Mouse (Mus musculus) limb, embryonic 12.5 days (tissue): ENCODE results near the gene Ncam1. TPM values are rescaled to one million over a fixed set of nuclear protein-coding genes. Genes with fewer than 3 reads are reported as not detected.
A peak's percentile ranks its signal among the peaks of the same experiment; 100 is the strongest.

Experiments
- ATAC-seq: fragments of 200-750 bp; cut with Nextera tagmentation; 2 replicates; pipeline ENCODE4 v1.8.0; 2017; ENCODE audit warnings: low read depth, moderate TSS enrichment; ENCODE audit not compliant: insufficient number of reproducible peaks, insufficient read depth, low FRiP score, low TSS enrichment
- H3K27ac ChIP-seq: fragments of 300-500 bp; sonication (generic); 2 replicates; pipeline ENCODE4 v1.5.1; 2016; ENCODE audit warnings: mild to moderate bottlenecking, moderate library complexity
- H3K27me3 ChIP-seq: fragments of 300-500 bp; sonication (generic); 2 replicates; pipeline ENCODE4 v1.6.1; 2016; ENCODE audit warnings: mild to moderate bottlenecking, moderate library complexity
- H3K36me3 ChIP-seq: fragments of 300-500 bp; sonication (generic); 2 replicates; pipeline ENCODE4 v1.6.1; 2016; ENCODE audit warnings: mild to moderate bottlenecking, moderate library complexity
- H3K4me1 ChIP-seq: fragments of 300-500 bp; sonication (generic); replicated peaks from 2 replicates; pipeline ENCODE4 v1.6.1; 2016
- H3K4me2 ChIP-seq: fragments of 300-500 bp; sonication (generic); 2 replicates; pipeline ENCODE4 v1.6.1; 2016; ENCODE audit warnings: mild to moderate bottlenecking, moderate library complexity
- H3K4me3 ChIP-seq: fragments of 300-500 bp; sonication (generic); replicated peaks from 2 replicates; pipeline ENCODE4 v1.5.1; 2016; ENCODE audit warnings: mild to moderate bottlenecking
- H3K9ac ChIP-seq: fragments of 300-500 bp; sonication (generic); replicated peaks from 2 replicates; pipeline ENCODE4 v1.6.1; 2016; ENCODE audit warnings: mild to moderate bottlenecking, moderate library complexity
- H3K9me3 ChIP-seq: fragments of 300-500 bp; sonication (generic); 2 replicates; pipeline ENCODE4 v1.6.1; 2016; ENCODE audit warnings: mild to moderate bottlenecking, moderate library complexity
- WGBS: fragments of 180-500 bp; shearing (Covaris S2); methylation state at CpG from one replicate; pipeline ENCODE4 v1.1.7; 2016; 5-methylcytosine and 5-hydroxymethylcytosine counted together
- polyA plus RNA-seq: library from polyadenylated mRNA; unstranded; fragments of >200 nt; fragmentation: Nextera tagmentation; extraction: Ambion mirVana; gene quantifications from 2 replicates; pipeline ENCODE4 v1.2.1, GENCODE M21; 2016

Gene Ncam1
- polyA plus RNA-seq, 1 experiment from 2014 or later: 48.7 TPM

- Histone ChIP-seq H3K4me3 (no peak overlapping the region), H3K9me3 (no peaks in the 10 kb centered on the region), H3K36me3 (no peaks in the 10 kb centered on the region), H3K27me3 (0 out of 2 replicates have a peak, but pooled peaks cover 3% of the 10 kb centered on the region), H3K27ac (no peak overlapping the region), H3K9ac (no peak overlapping the region), H3K4me1 (peaks cover 17% of the 10 kb centered on the region), H3K4me2 (peak overlapping the region; percentile 34)
- ATAC-seq: 0 out of 2 replicates have a peak, but pooled peaks have one; percentile 7
- 34% methylated on average over 16 of the region's 16 CpGs for WGBS
Observed at GRCm38 (mm10) chr9:49488912-49489895, 309.5 kb downstream of the Ncam1 start.

GRCm38 (mm10) chr9:49488258-49488657 is 310.5 kb downstream of the Ncam1 start:
- Histone ChIP-seq H3K4me3 (no peak overlapping the region), H3K4me2 (no peak overlapping the region), H3K27ac (no peak overlapping the region), H3K27me3 (0 out of 2 replicates have a peak, but pooled peaks cover 3% of the 10 kb centered on the region), H3K36me3 (no peaks in the 10 kb centered on the region), H3K4me1 (peaks cover 20% of the 10 kb centered on the region), H3K9ac (no peak overlapping the region), H3K9me3 (no peaks in the 10 kb centered on the region)
- WGBS: 72% methylated on average over 7 of the region's 7 CpGs
- ATAC-seq: no peak

GRCm38 (mm10) chr9:49487657-49487943 is 311.1 kb downstream of the Ncam1 start:
- H3K9ac ChIP-seq: no peak overlapping the region
- WGBS: 74% methylated on average over 6 of the region's 6 CpGs
- 0 out of 2 replicates have a peak, but pooled peaks cover 3% of the 10 kb centered on the region for H3K27me3 ChIP-seq
- H3K36me3 ChIP-seq: no peaks in the 10 kb centered on the region
- no peak for ATAC-seq
- H3K27ac ChIP-seq: no peak overlapping the region
- no peak overlapping the region for H3K4me3 ChIP-seq
- no peaks in the 10 kb centered on the region for H3K9me3 ChIP-seq
- H3K4me1 ChIP-seq: peaks cover 23% of the 10 kb centered on the region
- H3K4me2 ChIP-seq: no peak overlapping the region

GRCm38 (mm10) chr9:49486805-49487656 is 311.7 kb downstream of the Ncam1 start:
- 75% methylated on average over 9 of the region's 9 CpGs for WGBS
- 0 out of 2 replicates have a peak overlapping the region, but pooled peaks have one; percentile 86 for H3K4me2 ChIP-seq

GRCm38 (mm10) chr9:49485892-49486311 is 312.8 kb downstream of the Ncam1 start, which contains the start of gene Ttc12:
Ttc12 (minus strand) TSS chr9:49486225.
- peak; percentile 86 for ATAC-seq
- WGBS: under 1% methylated on average over 18 of the region's 18 CpGs
- peak within 1 kb of the TSS; percentile 86 for H3K4me2 ChIP-seq
- no peaks in the 10 kb centered on the region for H3K36me3 ChIP-seq
- H3K27me3 ChIP-seq: 0 out of 2 replicates have a peak, but pooled peaks cover 3% of the 10 kb centered on the region
- no peak within 1 kb of the TSS for H3K27ac ChIP-seq
- H3K9ac ChIP-seq: peak within 1 kb of the TSS; percentile 53
- peaks cover 23% of the 10 kb centered on the region for H3K4me1 ChIP-seq
- no peaks in the 10 kb centered on the region for H3K9me3 ChIP-seq
- peak within 1 kb of the TSS; percentile 61 for H3K4me3 ChIP-seq

More at GRCm38 (mm10) chr9:49486805-49487656, 311.7 kb downstream of the Ncam1 start:
- Histone ChIP-seq H3K36me3 (no peaks in the 10 kb centered on the region), H3K9me3 (no peaks in the 10 kb centered on the region), H3K9ac (no peak overlapping the region), H3K4me3 (no peak overlapping the region; the same call in 1 of the 2 replicates), H3K4me1 (peaks cover 23% of the 10 kb centered on the region), H3K27ac (no peak overlapping the region), H3K27me3 (0 out of 2 replicates have a peak, but pooled peaks cover 3% of the 10 kb centered on the region)
- no peak for ATAC-seq

GRCm38 (mm10) chr9:49485250-49485891 is 313.4 kb downstream of the Ncam1 start:
- Histone ChIP-seq H3K4me3 (peak overlapping the region; percentile 61), H3K27ac (no peak overlapping the region), H3K4me2 (peak overlapping the region; percentile 86), H3K9me3 (no peaks in the 10 kb centered on the region), H3K36me3 (no peaks in the 10 kb centered on the region), H3K9ac (peak overlapping the region; percentile 53), H3K4me1 (peaks cover 23% of the 10 kb centered on the region), H3K27me3 (0 out of 2 replicates have a peak, but pooled peaks cover 3% of the 10 kb centered on the region)
- no peak; the same call in 1 of the 2 replicates for ATAC-seq
- WGBS: 5% methylated on average over 21 of the region's 21 CpGs

GRCm38 (mm10) chr9:49483316-49483715 is 315.4 kb downstream of the Ncam1 start:
- H3K27ac ChIP-seq: no peak overlapping the region
- 0 out of 2 replicates have a peak, but pooled peaks cover 3% of the 10 kb centered on the region for H3K27me3 ChIP-seq
- peak overlapping the region; percentile 32 for H3K4me2 ChIP-seq
- H3K36me3 ChIP-seq: no peaks in the 10 kb centered on the region
- H3K4me3 ChIP-seq: peak overlapping the region; percentile 9; the same call in 1 of the 2 replicates
- H3K9ac ChIP-seq: no peak overlapping the region
- WGBS: 35% methylated on average over 10 of the region's 10 CpGs
- ATAC-seq: no peak
- peaks cover 15% of the 10 kb centered on the region for H3K4me1 ChIP-seq
- H3K9me3 ChIP-seq: no peaks in the 10 kb centered on the region

- Histone ChIP-seq H3K4me2 (no peak overlapping the region), H3K27me3 (no peaks in the 10 kb centered on the region), H3K36me3 (no peaks in the 10 kb centered on the region), H3K9me3 (0 out of 2 replicates have a peak, but pooled peaks cover 3% of the 10 kb centered on the region), H3K4me1 (no peaks in the 10 kb centered on the region), H3K27ac (no peak overlapping the region), H3K9ac (no peak overlapping the region), H3K4me3 (no peak overlapping the region)
- ATAC-seq: no peak
- 66% methylated on average over 11 of the region's 11 CpGs for WGBS
Observed at GRCm38 (mm10) chr9:49472126-49472525, 326.6 kb downstream of the Ncam1 start.

GRCm38 (mm10) chr9:49470946-49471345 is 327.8 kb downstream of the Ncam1 start:
- ATAC-seq: no peak
- 89% methylated on average over 6 of the region's 6 CpGs for WGBS

GRCm38 (mm10) chr9:49470006-49470405 is 328.7 kb downstream of the Ncam1 start:
- Histone ChIP-seq H3K27me3 (no peaks in the 10 kb centered on the region), H3K9me3 (no peaks in the 10 kb centered on the region), H3K4me2 (no peak overlapping the region), H3K4me3 (no peak overlapping the region), H3K9ac (no peak overlapping the region), H3K27ac (no peak overlapping the region), H3K36me3 (no peaks in the 10 kb centered on the region), H3K4me1 (no peaks in the 10 kb centered on the region)
- ATAC-seq: no peak
- 93% methylated on average over 19 of the region's 19 CpGs for WGBS

More at GRCm38 (mm10) chr9:49470946-49471345, 327.8 kb downstream of the Ncam1 start:
- Histone ChIP-seq H3K36me3 (no peaks in the 10 kb centered on the region), H3K4me3 (no peak overlapping the region), H3K27me3 (no peaks in the 10 kb centered on the region), H3K4me2 (no peak overlapping the region), H3K4me1 (no peaks in the 10 kb centered on the region), H3K9me3 (no peaks in the 10 kb centered on the region), H3K9ac (no peak overlapping the region), H3K27ac (no peak overlapping the region)
